Mouse (Mus musculus): ENCODE data around the gene Gucd1.
"Not testable (repeated sequence)": the region's sequence is repeated elsewhere in the genome, so short reads cannot be mapped to it uniquely, and the experiment has no call there.

The Gucd1 gene

GRCm38 (mm10) chr10:75534934-75535333 lies 17.2 kb upstream of the Gucd1 start:
- no peak for DNase-seq

GRCm38 (mm10) chr10:75534216-75534615 lies 16.4 kb upstream of the Gucd1 start:
- DNase-seq: no peak

- DNase-seq: no peak
These were observed 13.8 kb upstream of the Gucd1 start for GRCm38 (mm10) chr10:75531532-75532090.

- DNase-seq: no peak
These were observed 12.6 kb upstream of the Gucd1 start for GRCm38 (mm10) chr10:75530322-75530721.

- DNase-seq: not testable (repeated sequence)
These were observed 7.7 kb upstream of the Gucd1 start for GRCm38 (mm10) chr10:75525450-75525849.

DNA sequence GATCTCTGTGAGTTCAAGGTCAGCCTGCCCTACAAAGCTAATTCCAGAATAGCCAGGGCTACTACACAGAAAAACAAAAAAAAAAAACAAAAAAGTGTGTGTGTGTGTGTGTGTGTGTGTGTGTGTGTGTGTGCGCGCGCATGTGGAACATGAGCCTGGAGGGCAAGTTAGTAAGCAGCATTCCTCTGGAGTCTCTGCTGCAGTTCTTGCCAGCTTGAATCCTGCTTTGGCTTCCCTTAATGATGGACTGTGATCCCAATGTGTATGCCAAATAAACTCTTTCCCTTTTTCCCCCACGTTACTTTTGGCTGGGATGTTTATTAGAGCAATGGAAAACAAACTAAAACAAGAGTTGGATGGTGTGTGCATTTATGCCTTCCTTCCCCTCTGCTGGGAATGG lies 3.9 kb upstream of the Gucd1 start:
- DNase-seq: no peak

GRCm38 (mm10) chr10:75520581-75520980 lies 2.8 kb upstream of the Gucd1 start:
- no peak for DNase-seq

GRCm38 (mm10) chr10:75517073-75517757 lies 557 bp downstream of the Gucd1 start, which contains the start of gene Snrpd3:
Gene Snrpd3 (plus strand): TSS chr10:75517551.
- DNase-seq: peak; percentile 89

DNA sequence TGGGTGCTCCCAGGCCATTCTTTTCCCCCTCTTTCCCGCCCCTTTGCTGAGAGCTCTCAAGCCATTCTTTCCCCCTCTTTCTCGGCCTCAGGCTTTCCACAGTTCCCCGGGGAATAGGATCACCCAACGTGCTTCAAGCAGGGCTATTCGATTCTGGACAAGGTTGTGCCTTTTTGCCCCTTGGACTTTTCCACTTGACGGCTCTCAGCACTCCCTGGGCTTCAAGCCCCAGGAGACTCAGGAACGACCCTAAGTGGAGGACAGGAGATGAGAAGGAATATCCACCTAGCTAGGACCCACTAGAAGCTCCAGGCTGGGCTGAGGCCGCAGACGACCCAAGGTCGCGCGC lies 1.1 kb downstream of the Gucd1 start:
- peak; percentile 12 for DNase-seq

GRCm38 (mm10) chr10:75516038-75516723 lies 1.6 kb downstream of the Gucd1 start:
- no peak for DNase-seq

DNA sequence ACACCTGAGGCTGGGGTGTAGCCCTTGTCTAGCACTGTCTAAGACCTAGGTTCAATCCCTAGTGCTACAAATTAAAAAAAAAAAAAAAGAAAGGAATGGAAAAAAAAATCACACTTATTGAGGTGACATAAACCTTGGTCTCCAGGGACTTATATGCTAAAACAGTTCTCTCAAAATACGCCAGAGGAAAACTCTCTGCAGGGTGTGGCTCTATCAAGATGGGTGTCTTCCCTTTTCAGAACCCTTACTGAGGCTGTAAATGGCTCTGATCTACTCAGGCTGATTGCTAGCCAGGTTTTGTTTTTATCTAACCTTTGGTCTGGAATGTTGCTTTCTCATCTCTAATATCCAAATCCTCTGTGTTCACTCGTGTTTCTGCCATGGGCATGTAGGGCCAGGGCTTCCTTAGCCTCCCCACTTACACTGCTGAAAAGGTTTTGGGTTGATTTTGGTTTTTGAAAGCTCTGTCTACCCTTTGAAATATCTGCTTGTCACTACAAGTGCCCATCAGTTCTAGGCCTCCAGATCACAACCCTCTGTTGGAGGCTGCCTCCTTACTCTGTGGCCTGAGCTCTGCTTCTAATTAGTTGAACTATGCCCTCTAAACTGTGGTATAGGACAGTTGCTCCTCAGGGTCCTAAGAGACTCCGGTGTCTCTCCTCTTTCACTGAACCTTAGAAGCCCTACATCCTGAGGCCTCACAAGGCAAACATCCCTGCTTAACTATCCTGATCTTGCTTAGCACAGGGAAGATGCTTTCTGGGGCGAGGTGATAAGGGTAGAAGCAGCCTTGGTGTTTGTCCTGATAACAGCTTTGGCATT lies 2.3 kb downstream of the Gucd1 start:
- no peak for DNase-seq

DNA sequence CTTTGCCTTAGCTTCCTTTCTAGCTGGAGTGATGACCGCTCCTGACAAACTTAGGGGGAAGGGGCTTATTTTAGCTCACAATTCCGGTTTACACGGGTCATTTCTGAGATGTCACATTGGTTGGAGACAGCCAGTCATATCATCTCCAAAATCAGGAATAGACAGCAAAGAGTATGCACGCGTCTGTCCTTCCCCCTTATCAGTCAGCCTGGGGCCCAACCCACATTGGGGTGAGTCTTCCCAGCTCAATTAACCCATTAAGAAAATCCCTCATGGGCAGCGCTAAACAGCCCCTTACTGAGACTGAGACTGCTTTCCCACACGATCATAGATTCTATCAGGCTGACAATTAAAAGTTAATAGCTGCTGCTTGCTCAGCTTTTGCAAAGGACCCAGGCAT lies 3.4 kb downstream of the Gucd1 start:
- no peak for DNase-seq

- DNase-seq: no peak
These were observed 4.3 kb downstream of the Gucd1 start for GRCm38 (mm10) chr10:75513306-75514067.

DNA sequence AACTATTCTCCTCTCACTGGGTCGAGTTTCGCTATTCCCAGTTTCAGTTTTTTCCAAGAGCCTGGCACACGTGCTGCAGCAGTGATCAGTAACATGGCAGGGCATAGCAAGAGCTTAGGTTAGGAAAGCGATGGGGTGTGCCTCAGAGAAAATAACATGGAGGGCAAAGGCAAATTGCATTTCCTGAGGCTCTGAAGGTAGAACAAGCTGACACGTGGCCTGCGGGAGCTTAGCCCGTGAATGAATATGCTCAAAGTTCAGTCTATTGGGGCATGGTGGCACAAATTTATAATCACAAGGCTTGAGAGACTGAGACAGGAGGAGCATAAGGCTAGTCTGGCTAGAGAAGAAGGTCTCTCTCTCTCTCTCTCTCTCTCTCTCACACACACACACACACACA lies 5.0 kb downstream of the Gucd1 start:
- DNase-seq: no peak

- no peak for DNase-seq
These were observed 5.9 kb downstream of the Gucd1 start for GRCm38 (mm10) chr10:75511897-75512296.

DNA sequence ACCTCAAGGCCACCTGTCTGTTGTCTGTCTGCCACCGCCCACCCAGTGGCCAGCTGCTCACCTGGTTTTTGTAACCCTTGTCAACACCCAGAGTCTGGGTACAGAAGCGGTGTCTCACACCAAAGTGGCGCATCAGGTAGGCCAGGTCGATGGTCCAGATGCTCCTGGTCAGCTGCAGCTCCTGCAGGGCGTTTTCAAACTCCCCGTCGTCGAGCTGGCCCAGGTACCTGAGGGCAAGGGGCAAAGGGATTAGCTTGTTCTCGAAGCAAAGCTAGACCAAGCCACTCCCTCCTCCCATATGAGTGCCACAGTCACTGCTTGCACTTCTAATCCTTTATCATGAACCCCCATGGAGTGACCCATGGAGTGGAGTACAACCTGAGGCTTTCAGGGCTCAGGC lies 6.7 kb downstream of the Gucd1 start:
- no peak for DNase-seq

DNA sequence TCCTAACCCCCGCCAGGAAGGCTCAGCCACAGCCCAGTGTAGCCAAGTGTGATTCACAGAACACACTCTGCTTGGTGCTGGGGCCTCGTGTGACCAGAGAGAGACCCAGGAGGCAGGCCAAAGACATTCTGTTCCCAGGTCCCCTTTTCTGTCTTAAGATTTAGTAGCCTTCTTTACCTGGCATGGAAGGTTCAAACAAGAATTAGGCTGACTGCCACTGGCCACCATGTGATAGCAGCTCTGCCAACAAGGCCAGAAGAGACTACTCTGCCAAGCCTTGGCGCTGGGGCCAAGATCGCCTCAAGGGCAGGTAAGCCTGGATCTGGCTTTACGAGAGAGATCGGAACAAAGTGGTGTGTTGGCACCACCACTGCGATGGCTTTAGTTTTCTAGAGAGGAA lies 7.3 kb downstream of the Gucd1 start:
- DNase-seq: no peak

DNA sequence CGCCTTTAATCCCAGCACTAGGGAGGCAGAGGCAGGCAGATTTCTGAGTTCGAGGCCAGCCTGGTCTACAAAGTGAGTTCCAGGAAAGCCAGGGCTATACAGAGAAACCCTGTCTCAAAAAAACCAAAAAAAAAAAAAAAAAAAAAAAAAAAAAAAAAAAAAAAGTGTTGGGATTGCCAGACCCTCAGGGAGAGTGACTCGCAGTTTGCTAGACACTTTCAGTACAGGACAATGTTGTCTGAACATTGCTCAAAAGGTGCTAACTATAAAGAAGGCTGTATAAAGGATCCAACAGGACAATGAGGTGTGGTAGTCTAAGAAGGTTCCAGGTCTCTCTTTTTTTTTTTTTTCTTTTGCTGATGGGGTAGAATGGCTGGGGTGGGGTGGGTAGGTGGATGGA lies 11.8 kb downstream of the Gucd1 start:
- DNase-seq: not testable (repeated sequence)

GRCm38 (mm10) chr10:75505130-75505495 lies 12.7 kb downstream of the Gucd1 start:
- DNase-seq: no peak

DNA sequence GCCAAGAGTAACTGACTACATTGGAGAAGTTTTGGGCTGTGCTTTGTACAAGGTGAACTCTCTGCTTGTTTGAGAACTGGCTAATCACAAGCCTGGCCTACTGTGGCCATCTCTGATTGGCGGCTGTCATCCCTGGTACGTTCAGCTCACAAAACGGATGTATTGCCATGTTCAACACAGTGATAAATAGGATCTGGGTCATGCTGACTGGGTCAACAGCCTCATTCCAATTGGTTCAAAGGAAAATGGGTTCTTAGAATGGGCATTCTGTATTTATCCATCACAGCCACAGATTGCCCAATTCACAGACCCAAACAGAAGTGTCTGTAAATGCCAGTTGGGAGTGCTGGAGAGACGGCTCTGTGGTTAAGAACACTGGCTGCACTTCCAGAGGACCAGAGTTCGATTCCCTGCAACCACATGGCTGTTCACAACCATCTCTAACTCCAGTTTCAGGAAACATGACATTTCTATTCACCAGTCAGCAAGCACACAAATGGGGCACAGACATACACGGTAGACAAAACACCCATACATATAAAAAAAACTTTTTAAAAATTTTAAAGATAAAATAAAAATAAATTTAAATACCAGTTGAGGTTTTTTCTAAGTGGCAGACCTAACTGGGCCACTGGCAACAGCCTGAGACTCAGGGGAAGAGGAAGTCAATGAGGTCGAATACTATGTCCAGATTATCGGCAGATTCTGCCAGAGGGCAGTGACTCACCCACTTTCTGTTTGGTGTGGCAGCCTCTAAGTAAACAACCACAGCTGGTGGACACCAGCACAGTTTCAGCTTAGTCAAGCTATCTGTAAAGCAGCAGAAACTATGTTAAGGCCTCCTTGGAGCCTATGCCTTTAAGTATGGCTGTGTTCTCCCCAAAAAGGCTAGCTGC lies 13.3 kb downstream of the Gucd1 start:
- DNase-seq: no peak

GRCm38 (mm10) chr10:75503692-75504091 lies 14.1 kb downstream of the Gucd1 start:
- no peak for DNase-seq

DNA sequence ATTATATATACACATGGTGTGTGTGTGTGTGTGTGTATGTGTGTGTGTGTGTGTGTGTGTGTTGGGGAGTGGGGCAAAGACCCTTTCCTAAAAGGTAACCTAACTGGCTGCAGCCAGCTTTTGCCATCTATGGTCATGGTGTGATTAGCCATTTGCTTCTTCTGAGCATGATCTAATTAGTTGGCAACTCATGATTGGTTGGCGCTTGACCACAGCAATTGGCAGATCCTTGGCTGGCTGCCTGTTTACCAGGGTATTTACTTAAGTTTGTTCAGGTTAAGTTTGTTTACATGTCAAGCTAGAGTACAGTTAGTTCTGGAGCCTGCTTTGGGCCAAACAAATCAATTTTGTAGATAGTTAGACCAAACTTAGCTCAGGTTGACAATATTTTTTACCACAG lies 16.1 kb downstream of the Gucd1 start:
- no peak for DNase-seq
